Mouse (Mus musculus): ENCODE measurements around the gene Spaar. TPM values are rescaled to one million over a fixed set of nuclear protein-coding genes. Genes with fewer than 3 reads are reported as not detected.
"Not testable (repeated sequence)": the region's sequence is repeated elsewhere in the genome, so short reads cannot be mapped to it uniquely, and the experiment has no call there.

Gene Spaar
- total RNA-seq, 2 experiments from 2014 or later = 2.0 to 2.3 TPM

DNA sequence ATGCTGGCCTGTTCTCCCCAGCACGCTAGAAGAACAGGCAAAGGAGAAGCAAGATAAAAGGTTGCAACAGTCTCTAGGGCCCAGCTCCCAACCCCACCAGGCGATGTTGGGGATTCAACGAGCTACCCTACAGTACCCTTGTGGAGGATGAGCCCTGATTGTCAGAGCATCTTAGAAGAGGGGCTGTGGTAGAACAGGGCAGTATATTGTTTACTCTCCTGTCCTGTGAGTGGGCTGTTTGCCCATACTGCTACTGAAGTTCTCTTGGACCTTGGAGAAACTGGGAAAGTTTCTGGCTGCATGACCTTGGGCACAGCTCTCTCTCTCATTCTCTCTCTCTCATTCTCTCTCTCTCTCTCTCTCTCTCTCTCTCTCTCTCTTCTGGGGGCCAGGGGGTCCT lies 708 bp upstream of the Spaar start:
- no peak for DNase-seq

- peak; percentile 29 for DNase-seq
Measured at GRCm38 (mm10) chr4:43730750-43731297, 990 bp downstream of the Spaar start.

GRCm38 (mm10) chr4:43732171-43732570 lies 2.3 kb downstream of the Spaar start:
- no peak for DNase-seq

GRCm38 (mm10) chr4:43733186-43733585 lies 3.4 kb downstream of the Spaar start:
- DNase-seq = no peak

DNA sequence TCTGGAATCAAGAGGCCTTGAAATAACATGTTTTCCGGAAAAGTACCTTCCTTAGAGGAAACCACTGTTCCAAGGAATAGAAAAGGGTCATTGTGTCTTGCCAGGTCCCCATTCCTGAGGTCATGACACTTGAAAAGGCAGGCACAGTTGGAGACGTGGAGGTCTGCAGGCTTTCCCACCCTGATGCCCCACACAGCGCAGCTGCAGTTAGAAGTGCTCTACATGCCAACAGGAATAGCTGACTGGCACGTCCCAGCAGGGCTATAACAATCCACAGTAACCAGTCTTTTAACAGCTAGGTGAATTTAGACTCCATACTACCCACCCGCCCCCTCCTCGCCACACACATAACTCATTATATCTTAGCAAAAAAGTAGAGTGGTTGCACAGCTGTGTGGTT lies 7.3 kb downstream of the Spaar start:
- no peak for DNase-seq

DNA sequence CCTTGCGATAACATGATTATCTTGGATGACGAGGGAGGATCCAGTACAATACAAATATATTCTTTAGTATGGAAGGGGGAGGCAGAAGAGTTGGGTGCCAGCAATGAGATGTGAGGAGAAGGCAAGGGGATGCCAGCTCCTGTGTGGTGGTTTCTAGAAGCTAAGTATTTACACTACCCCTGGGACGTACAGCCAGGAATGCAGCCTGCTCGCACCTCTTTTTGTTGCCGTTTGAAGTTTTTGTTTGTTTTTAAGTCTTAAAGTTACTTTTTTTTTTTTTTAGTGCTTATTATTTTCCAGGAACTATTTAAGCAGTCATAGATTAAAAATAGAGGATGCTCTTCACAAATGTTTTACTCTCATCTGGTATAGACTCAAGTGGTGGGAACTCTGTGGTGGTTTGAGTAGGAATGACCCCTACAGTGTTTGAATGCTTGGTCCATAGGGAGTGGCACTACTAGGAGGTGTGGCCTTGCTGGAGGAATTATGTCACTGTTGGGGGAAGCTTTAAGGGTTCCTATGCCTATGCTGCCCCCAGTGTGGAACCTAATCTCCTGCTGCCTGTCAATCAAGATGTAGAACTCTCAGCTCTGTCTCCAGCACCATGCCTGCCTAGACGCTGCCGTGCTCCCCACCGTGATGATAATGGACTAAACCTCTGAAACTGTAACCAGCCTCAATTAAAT lies 9.3 kb downstream of the Spaar start:
- no peak for DNase-seq

GRCm38 (mm10) chr4:43741526-43741925 lies 11.7 kb downstream of the Spaar start:
- DNase-seq = no peak

- DNase-seq = no peak
Measured at GRCm38 (mm10) chr4:43742637-43743036, 12.8 kb downstream of the Spaar start.

DNA sequence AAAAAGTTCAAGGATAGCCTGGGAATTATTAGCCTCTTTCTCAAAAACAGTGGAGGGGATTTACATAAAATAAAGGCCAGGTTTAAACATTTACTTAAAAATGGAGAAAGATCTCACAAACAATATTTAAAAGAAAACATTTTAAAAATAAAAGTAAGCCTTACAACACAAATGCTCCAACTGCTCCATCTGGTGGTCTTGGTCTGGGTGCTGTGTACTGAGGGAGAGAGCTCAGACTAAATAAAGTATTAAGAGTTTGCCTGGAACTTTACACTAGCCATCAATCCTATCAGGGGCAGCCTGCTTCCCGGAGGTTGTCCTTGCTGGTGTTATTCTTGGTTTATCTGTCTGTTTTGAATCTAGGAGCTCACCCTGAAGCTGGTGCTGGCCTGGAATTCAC lies 13.3 kb downstream of the Spaar start:
- DNase-seq = no peak

DNA sequence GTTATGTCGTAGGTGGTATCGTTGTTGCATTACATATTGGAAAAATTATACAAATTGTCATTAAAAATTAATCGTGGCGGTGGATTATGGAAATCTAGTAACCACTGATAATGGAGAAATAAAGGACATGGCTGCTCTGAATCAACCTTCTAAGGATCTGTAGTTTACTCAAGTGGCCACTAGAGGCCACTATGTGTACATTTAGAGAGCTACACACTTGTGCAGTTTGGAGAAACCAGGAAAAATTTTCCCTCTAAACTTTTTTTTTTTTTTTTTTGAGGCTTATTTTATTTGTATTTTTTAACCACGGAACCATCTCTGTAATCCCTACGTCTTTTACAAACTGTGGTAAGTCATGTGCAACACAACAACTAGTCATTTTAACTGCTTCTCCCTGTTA lies 15.4 kb downstream of the Spaar start:
- no peak for DNase-seq

- peak; percentile 28 for DNase-seq
Measured at GRCm38 (mm10) chr4:43757213-43757612, 27.4 kb downstream of the Spaar start.

DNA sequence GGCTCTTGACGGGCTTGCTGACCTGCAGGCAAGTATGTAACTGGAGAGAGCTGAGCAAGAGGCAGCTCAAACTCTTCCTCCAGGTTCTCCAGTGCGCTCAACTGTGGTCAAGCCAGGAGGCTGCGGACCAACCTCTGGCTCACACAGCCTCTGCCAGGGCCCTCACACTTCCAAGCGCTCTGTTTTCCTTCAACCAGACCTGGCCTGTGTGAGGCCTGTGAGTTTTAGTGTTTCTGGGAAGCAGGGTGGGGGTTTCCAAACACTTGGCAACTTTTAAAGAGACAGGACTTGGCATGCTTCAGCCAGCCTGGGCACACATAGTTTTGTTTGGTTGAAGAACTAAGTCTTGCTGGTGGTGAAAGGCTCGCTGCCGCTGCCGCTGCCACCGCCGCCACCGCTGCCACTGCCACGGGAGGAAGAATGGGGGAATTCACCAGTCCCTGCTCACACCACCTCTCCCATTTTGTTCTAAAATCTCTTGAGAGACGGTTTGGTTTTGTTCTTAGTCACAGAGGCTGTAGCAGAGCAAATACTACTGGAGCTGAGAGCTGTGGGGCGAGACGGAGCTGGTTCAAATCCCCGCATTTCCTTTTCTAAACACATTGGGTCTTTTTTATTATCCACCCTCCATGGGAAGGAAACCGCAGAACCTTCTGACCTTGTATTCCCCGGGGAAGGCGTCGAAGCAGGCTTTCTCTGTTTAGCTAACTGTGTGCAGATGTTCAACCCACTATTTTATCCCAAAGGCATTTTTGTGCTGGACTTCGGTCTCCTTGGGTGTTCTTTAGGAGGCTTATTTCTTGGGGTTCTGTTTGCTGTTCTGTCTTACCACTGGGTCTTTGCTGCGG lies 30.0 kb downstream of the Spaar start:
- DNase-seq = peak; percentile 31

DNA sequence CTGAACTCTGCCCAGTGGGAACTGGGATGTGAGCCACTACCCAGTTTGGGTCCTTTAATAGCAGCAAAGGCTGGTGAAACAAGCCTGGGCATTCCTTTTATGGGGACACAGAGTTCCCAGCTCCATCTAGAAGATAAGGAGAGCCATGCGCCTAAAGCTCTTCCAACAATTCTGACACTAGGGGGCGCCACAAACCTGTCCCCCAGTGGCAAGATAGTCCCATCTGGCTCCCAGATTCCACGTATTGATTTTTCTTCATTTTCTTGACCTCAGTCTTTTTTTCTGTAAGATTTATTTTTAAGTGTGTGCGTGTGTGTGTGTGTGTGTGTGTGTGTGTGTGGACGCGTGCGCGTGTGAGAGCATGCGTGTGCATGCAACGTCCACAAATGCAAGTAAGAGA lies 30.6 kb downstream of the Spaar start:
- peak; percentile 64 for DNase-seq

GRCm38 (mm10) chr4:43761336-43761735 lies 31.5 kb downstream of the Spaar start:
- no peak for DNase-seq

DNA sequence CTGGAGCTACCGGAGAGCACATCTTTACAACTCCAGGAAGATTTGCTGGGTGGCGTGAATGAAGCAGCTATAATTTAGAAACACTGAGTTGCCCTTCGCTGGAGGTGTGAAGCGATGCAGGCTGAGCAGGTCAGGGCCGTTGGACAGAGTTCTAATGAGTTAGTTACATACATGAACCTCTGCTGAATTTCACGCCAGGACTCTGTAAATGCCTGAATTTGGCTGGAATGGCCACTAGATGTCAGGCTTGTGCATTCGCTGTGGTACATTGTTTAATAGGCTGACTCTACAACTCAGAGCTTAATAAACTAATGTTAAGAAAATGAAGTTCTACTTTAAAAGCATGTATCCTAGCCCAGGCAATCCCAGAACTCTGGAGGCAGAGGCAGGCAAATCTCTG lies 33.6 kb downstream of the Spaar start:
- DNase-seq = peak; percentile 72

DNA sequence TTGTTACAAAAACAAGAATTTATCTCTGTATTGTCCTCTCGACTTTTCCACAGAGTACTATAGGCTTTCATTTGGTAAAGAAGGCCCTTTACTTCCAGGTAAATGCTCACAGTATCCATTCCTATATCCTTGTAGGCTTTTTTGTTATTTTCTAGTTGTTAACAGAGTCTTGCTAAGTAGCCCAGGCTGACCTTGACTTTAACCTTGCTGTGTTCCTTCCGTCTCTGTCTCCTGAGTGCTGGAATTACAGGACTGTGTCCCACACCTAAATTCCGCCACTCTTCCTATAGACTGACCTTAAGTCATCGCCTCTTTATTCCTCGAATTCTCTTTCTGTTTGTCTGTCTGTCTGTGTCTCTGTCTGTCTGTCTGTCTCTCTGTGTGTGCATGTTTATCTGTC lies 38.5 kb downstream of the Spaar start:
- no peak for DNase-seq

GRCm38 (mm10) chr4:43769374-43769773 lies 39.5 kb downstream of the Spaar start:
- no peak for DNase-seq

- no peak for DNase-seq
Measured at GRCm38 (mm10) chr4:43770909-43771308, 41.1 kb downstream of the Spaar start, which contains the start of gene Olfr159. Gene Olfr159, minus strand, starts transcription at chr4:43771009.

- no peak for DNase-seq
Measured at GRCm38 (mm10) chr4:43771626-43772025, 41.8 kb downstream of the Spaar start.

GRCm38 (mm10) chr4:43772304-43772703 lies 42.5 kb downstream of the Spaar start:
- no peak for DNase-seq

DNA sequence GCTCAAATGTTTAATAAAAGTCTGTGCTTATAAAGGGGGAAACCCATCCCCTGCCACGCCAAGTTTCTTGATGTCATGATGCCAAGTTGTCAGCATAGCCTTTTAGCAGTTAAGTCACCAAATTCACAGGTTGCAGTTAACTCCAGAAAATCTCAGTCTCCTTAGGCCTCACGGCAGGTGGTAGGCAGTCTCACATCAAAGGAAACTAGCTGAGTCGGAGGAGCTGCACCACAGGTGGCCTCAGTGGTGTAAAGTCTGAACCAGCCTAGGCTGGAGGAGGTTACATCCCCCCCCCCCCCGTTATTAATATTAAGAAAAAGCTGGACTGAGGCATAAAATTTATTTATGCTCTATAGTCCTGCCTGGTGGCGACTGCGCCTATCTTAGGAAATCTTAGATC lies 65.5 kb downstream of the Spaar start:
- no peak for DNase-seq

DNA sequence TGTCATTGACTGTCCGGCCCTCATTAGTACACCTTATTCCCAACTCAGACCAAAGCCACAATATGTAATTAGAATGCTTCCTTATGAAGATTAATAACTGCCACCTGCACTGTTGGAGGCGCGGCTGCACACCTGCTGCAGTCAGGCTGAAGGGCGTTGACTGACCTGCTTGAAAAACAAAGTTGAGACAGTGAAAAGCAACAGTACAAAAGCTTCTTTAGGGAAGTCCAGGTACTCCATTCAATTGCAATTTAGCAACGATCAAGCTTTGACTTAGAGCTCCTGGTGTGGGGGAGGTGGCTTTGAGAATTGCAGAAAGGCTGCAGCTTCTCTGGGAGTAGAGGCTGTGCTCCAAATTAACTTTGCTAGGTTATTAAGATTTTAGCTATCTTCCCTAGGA lies 66.0 kb downstream of the Spaar start:
- DNase-seq = not testable (repeated sequence)

DNA sequence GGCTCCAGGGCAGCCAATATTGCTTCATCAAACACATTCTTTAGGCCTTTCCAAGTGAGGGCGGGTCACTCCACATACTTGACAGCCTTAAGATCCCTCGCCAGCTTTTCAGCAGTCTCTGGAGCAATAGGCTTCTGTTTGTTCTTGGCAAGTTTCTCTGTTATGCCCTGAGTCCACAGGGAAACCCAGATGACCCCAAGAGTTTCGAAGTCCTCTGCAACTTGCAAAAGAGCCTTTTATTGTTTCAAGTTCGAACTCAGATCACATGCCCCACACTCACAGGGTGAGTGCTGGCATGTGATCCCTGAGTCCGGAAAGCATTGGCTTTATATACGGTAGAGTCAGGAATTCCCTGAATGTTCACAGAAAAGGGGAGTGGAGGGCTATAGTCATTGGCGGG lies 69.1 kb downstream of the Spaar start:
- DNase-seq = no peak
